Mouse (Mus musculus): ENCODE results near the gene Axin2.

DNA sequence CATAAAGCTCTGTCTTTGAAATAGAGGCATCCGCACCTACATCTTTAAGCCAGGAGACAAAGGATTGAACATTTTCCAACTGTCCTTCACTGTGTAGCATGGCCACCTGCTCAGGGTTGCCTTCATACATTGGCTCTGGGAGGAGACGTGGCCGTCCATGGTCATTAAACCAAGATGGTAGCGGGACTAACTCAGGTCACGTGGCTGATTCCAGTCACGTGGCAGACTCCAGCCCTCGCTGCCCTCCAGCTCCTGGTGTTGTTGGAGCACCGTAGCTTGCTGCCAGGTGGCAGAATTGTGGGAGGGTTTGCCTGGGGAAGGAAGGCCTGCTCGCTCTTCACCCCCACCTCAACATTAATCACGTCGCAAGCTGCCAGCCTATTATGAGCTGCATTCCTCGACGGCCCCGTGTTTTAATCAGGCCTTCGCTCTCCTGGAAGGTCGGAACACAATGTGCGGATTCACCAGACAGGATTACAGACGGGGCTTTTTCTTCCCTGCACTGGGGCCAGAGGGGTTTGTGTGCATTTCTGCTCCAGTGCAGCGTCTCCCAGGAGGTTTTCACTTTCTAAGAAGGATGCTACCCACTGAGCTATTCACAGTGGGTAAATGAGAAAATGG, 34.8 kb upstream of the Axin2 start:
- TF ChIP-seq POLR2A (IDR thresholded peaks at IDR 0.05; ENCODE audit: borderline replicate concordance, low read depth, low read length), result no peak
- no peak for TF ChIP-seq CTCF (IDR thresholded peaks at IDR 0.05; ENCODE audit: low read depth, low read length)
